14 mouse cellular contexts compared by ENCODE assay signal in genomic region chr1:122055146-122055545, GRCm38 (mm10).
A peak's percentile ranks its signal among the peaks of the same experiment; 100 is the strongest.
DNase-seq lines count a peak whose midpoint lies in the region.
"Had no signal": no experiment of that assay in that cellular context is flagged by ENCODE, and none has a peak within 500 bp of the region (broad histone marks: within the 10 kb centered on the region; RNA-seq: fewer than 3 reads in every experiment).

No protein-coding gene starts in this region.

- DNase-seq in cerebellum, postnatal 10 days = peak; percentile 34 to 36
- no peak for DNase-seq in cerebellum, adult 9-10 months
- DNase-seq in kidney, postnatal 10 days = peak; percentile 9
- no peak for DNase-seq in kidney, adult 11 months
- DNase-seq in retina, embryonic 14.5 days (ENCODE audit: low spot score) = peak; percentile 4
- DNase-seq in retina, postnatal 1 day = no peak
- DNase-seq in right cerebral cortex, adult 2 months (ENCODE audit: low spot score in 2 of 2) = no peak
- DNase-seq in left cerebral cortex, postnatal 4 days = no peak
- DNase-seq: adrenal gland, adult 8-10 months; cerebellum, adult 9-11 months; gastrocnemius, postnatal 36 days; kidney, postnatal 25 days; lung, postnatal 4 days; right cerebral cortex, postnatal 4 days had no signal

- intact Hi-C loops in left cerebral cortex, postnatal 4 days (cut with DNase I) = no loop called here

Comparison
In these comparisons a context has a peak if more than half of its experiments do, and no peak if none do; other contexts are left out.
1. DNase-seq: peak in cerebellum, postnatal 10 days (2 of 2), kidney, postnatal 10 days (single experiment) and retina, embryonic 14.5 days (single experiment); none in cerebellum, adult 9-10 months (single experiment), kidney, adult 11 months (single experiment), retina, postnatal 1 day (single experiment), right cerebral cortex, adult 2 months (0 of 2) and left cerebral cortex, postnatal 4 days (single experiment).